Mouse (Mus musculus) adrenal gland, postnatal 10 days (tissue): Measurements from ENCODE around the gene Mrgpra3. TPM values are rescaled to one million over a fixed set of nuclear protein-coding genes. Genes with fewer than 3 reads are reported as not detected.

Source experiments
- DNase-seq: peaks from one replicate; pipeline ENCODE4 v3.0.0; 2021; ENCODE audit warnings: mixed read lengths
- long read RNA-seq, 2 experiments: library from polyadenylated mRNA; stranded (forward); transcript quantifications; one replicate each; pipeline ENCODE4 v2.0.0; 2021
- total RNA-seq, 2 experiments: library from RNA; stranded (reverse); gene quantifications; 2 replicates each; pipeline ENCODE4 v1.2.3; 2021

The Mrgpra3 gene
- not detected for total RNA-seq
- long read RNA-seq, experiment 1 = 0 reads
- long read RNA-seq, experiment 2 = 0 reads

GRCm38 (mm10) chr7:47601272-47601671 lies at the start of gene Mrgpra3:
Gene Mrgpra3, minus strand, starts transcription at chr7:47601372.
- no peak for DNase-seq

Other genes starting within 250 kb of the Mrgpra3 start
- not detected for gene Mrgpra1, start 247.1 kb downstream of the Mrgpra3 start, total RNA-seq
- gene Mrgpra2a, start 149.2 kb downstream of the Mrgpra3 start, total RNA-seq = not detected
- gene Mrgpra2b, start 72.5 kb downstream of the Mrgpra3 start, total RNA-seq = under 1 TPM; 0.54 to 0.73 TPM